Mouse (Mus musculus) mesoderm, embryonic 11.5 days (tissue): ENCODE data around the gene Mief1.

ENCODE experiments used
- DNase-seq: peaks from one replicate; pipeline ENCODE4 v3.0.0-alpha.2; 2012; ENCODE audit warnings: low read depth, low spot score

Mief1 gene

GRCm38 (mm10) chr15:80263610-80264575 is 30.1 kb downstream of the Mief1 start, which contains the start of gene Rps19bp1:
Gene Rps19bp1 (minus strand): TSS chr15:80264315.
- peak; percentile 95 for DNase-seq

GRCm38 (mm10) chr15:80266281-80266680 is 32.5 kb downstream of the Mief1 start:
- DNase-seq: peak; percentile 83

- DNase-seq: no peak
Observed at GRCm38 (mm10) chr15:80271858-80272396, 38.1 kb downstream of the Mief1 start.

- DNase-seq: no peak
Observed at GRCm38 (mm10) chr15:80277107-80277506, 43.3 kb downstream of the Mief1 start.

- peak; percentile 88 for DNase-seq
Observed at GRCm38 (mm10) chr15:80277625-80278024, 43.8 kb downstream of the Mief1 start.

GRCm38 (mm10) chr15:80278121-80278759 is 44.4 kb downstream of the Mief1 start:
- DNase-seq: no peak

GRCm38 (mm10) chr15:80279053-80279452 is 45.2 kb downstream of the Mief1 start:
- no peak for DNase-seq

GRCm38 (mm10) chr15:80280646-80281045 is 46.8 kb downstream of the Mief1 start:
- DNase-seq: peak; percentile 61

- no peak for DNase-seq
Observed at GRCm38 (mm10) chr15:80286851-80287415, 53.1 kb downstream of the Mief1 start, which contains the start of gene Cacna1i. Gene Cacna1i (plus strand): TSS chr15:80287238.

- no peak for DNase-seq
Observed at GRCm38 (mm10) chr15:80288036-80288435, 54.2 kb downstream of the Mief1 start.

GRCm38 (mm10) chr15:80289436-80289835 is 55.6 kb downstream of the Mief1 start:
- DNase-seq: peak; percentile 74

GRCm38 (mm10) chr15:80297146-80297545 is 63.3 kb downstream of the Mief1 start:
- no peak for DNase-seq
